Mouse (Mus musculus) urinary bladder, postnatal 4 days (tissue): ENCODE measurements at regions not wholly inside any gene's neighbourhood (a gene's known extent, or its start where the extent isn't known, plus 50 kb on each side); places are given as distances from the start of the nearest gene placed in this dataset.

Experiments used
- DNase-seq, 2 experiments: peaks; one replicate each; pipeline ENCODE4 v3.0.0; 2021 to 2022; ENCODE audit warnings: low spot score in 2 of 2

DNA sequence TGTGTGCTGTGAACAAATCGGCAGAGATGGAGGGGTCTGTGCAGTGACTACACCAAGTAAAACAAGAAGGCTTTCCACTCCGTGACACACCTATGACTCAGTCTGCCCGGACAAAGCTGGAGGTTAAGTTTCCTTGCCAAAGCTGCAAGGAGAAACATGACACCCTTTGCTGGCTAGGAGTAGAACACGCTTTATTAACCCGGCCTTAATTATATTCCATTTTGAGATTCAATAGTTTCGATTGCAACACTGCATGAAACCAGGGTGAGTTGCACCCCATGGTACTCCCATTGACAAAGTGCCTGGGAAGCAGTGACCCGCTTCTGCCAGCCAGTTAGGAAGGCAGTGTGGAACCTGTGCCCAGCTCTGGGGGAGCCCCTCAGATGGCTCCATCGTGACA lies 256.2 kb upstream of the Gm26657 start:
- no peak for DNase-seq

DNA sequence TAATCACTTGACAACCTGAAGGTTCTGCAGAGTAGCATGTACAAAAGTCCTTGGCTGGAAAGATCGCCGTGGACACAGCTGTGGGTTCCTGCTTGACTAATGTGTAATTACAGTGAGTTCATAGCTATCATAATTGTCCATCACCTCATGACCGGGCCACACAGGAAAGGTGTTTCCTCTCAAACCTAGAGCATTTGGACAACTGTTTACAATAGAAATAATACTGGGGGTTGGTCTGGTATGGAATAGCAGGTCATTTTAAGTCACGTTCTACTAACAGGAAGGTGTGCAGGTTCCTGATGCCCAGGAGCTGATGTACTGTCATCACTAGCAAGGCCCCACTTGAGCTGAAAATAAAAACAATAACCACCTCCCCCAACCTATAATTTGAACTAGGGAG lies 283.1 kb upstream of the Gm26657 start:
- no peak for DNase-seq

DNA sequence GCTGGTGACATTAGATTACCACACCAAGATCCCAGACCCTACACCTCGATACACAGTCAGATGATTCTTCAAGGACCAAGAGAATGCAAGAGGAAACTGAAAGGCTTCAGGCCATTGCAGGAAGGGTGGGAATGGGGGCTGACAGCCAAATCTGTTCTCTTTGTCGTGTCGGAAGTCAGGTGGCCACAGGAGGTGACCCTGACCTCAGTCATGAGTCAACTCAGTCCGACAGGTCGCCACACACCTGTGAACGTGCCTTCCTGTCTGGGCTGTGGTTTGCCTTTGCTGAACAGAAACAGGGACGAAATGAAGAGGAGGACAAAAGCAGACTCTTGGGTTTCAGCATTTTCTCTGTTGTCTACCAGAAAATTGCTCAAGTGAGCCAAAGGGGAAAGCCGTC lies 318.3 kb upstream of the Gm26657 start:
- DNase-seq, result no peak

DNA sequence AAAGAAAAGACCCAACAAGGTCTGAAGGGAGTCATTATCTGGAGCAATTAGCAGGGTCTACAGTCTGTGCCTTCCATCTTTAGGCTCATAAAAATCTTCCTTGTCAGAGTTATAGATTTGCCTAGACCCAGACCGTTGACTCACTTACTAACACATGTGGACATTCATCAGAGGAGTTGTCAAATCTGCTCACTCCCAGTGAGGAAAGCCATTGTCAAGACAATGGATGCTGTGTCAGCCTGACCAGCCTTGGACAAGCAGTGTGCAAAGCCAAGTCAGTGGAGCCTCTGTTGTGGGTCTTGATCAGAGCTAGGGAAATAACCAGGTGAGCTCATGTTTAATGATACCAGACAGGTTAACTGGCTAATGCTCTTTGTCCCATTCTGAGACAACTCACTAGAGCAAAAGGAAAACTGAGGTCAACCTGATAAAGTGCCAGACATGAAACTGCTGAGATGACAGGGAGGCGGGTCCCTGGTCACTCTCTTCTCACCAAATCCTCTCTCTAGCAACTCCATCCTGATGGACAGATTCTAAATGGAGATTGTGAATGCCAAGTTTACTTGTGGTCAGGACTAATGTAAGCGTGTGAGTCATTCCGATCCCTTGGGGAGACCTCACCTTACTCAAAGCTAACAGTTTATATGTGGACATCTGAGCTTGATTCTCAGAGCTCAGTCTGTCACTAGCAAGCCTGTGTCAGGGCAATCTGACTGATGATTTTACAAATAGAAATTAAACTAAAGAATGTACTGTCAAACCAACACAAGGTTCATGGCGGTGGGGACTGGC lies 320.6 kb upstream of the Gm26657 start:
- DNase-seq, result no peak

DNA sequence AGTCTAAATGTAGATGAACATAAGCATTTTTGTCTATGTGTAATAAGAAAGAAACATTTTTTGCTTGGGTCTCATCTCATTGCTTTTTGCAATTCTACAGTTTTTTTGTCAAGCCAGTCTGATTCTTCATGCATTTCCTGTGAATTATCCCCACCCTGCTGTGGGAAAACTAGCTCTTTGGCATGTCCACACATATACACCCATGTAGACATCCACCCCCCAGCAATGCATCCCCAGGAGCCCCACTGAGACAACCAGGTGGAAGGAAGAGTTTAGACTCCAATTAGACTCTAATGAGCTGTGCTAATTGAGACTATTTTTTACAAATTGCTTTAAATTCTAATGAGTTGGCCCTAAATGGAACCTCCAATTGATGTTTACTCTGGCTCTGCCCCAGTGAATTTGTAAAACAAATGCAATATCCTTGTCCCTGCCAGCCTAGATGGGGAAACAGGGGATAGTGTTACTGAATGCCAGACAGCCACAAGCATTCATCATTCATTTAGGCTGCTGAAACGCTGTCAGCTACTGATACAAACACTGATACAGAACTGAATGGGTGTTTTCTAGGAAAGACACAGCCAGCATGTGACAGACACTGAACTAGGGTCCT lies 328.7 kb upstream of the Gm26657 start:
- DNase-seq, result no peak

DNA sequence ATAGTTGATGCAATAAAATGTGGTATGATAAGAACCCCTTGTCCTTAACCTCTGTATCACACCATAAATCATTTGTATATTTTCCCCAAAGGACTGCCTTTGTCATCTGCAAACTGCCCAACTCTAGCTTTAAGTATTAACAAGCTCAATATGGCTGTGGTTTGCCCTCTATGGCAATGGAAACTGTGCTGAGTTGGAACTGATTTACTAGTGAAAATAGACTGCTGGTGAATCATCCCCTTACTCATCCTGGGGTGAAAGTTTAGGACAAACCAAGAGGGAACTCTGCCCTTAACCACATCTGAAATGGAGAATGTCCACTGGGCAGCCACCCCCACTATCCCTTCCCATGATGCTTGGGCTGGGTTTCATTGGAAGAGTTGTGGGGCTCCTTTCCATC lies 346.1 kb upstream of the Gm26657 start:
- DNase-seq, result no peak

DNA sequence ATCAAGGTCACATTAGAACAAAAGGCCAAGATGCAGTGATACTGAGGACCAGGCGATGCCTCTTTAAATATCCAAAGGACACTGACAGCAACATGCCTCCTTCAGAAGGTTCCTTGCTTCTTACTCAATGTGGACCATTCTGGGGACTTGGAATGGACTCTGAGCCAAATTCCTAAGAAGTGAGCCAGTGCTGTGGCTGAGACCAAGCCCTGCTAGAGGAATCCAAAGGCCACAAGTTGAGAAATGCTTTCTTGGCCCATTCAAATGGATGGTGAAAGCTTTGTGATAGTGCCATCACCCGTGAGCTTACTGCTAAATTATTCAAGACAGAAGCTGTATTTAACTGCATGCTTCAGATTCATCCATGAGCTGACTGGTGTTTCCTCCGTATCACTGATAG lies 352.8 kb upstream of the Gm26657 start:
- DNase-seq, result no peak

DNA sequence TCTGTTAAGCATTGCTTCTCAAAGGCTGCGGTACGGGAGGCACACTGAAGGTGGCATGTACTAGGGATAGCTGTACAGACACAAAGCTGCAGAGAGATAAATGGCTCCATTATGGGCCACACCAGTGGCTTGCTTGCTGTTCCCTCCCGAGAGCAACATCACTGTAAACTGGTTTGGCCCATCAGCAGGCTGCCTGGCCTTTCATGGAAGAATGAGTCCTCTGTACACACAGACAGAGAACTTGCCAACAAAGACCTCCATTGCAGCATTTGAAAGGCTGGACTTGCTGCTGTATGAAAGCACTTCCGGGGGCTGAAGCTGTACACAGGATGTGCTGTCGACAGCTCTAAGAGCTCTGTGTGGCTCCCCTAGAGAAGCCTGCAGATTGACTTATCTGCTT lies 364.1 kb upstream of the Gm26657 start:
- no peak for DNase-seq

DNA sequence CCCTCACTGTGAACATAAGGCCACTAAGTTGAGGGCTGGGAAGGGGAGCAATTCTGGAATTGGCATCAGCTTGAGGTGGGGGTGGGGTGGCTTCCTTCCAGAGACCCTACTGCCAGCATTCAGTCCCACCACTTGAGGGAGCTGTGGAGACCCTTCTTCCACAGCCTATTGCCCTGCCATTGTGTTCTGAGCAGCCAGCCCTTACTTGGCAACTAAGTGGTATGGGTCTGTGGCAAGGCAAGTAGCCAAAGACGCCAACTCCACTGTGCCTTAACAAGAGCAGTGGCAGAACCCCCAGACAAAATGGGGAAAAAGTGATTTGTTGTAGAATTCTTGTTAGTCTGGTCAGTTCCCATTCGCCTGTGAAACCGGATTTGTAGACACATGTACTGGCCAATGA lies 365.4 kb upstream of the Gm26657 start:
- DNase-seq, result no peak

DNA sequence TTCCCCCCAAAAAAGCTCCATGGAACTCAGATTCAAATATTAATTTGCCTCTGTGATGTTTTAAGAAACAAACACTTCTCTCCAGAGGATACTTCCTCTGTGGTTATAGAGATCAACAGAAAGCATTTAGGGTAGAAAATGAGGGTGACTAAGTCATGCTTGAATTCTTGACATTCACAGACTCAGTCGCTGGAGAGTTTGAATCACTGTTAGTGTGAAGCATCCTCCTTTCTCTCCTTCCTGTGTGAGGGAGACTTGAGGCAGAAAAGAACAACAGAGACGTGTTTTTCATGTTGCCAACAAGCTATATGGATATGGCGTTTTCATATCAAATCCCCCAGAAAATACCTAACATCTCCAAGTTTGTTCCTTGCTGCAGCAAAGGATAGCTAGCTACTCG lies 366.1 kb upstream of the Gm26657 start:
- no peak for DNase-seq

DNA sequence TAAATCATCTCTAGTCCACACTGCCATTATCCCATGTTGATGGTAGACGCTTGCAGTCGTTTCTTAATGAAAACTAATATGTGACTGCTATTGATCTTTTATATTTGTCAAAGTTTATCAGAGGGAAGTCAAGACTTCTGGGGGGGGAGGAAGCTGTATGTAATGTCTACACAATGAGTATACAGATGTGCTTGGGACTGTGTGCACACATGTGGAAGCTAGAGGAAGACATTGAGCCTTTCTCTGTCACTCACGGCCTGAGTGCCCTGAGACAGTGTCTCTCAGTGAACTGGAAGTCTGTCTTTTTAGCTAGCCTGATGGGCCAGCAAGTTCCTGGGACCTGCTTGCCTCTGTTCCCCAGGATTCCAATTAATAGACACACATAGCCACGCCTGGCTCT lies 366.7 kb upstream of the Gm26657 start:
- DNase-seq, result no peak

DNA sequence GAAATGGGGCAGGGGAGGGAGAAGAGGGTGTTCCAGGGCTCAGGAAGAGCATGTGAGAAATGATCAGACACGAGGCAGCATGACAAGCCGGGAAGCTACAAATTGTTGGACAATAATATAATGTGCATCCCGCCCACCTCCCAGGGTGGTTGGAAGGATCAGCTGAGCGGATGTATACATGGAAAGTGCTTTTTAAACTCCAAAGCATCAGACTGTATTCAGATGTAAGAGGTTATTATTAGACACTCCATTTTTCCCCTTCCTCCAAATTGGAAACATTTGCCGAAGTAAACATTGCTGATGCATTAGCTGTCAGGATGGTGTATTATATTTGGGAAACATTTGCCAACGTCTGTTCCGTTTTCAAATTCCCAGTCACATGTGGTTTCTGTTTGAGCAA lies 367.2 kb upstream of the Gm26657 start:
- no peak for DNase-seq

DNA sequence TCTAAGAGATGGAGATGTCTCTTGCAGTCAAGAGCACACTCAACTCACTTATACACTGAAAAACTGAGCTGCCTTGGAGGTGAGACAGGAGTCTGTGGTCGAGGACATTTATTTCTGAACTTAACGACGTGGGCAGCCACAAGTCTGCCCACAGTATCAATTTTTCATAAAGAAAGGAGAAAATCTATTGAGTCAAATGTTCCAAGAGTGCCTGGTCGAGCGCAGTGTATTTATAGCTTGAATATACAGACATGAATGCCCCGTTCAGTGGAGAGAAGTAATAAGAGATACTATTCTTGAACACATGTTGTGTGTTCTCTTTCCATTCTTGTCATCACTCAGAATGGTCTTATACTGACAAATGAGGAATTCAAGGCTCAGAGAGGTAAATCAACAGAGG lies 375.3 kb upstream of the Gm26657 start:
- DNase-seq, result no peak

DNA sequence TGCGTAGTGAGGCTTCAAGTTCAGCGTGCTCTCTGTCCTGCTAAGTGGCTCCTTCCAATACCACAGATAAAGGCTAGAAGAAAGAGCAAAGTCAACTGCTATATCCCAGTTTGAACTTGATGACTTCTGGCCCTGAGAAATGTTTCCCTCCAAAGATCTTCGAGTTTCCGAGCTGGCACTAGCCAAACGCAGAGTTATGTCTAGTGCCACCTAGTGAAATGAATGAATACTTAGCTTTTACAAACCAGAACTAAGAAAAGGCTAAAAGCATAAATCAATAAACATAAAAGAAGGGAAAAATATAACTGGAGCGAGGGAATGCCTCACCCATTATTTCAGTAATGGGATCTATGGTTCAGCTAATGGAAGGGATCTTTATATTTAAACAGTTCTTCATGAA lies 377.7 kb upstream of the Gm26657 start:
- DNase-seq, result no peak

DNA sequence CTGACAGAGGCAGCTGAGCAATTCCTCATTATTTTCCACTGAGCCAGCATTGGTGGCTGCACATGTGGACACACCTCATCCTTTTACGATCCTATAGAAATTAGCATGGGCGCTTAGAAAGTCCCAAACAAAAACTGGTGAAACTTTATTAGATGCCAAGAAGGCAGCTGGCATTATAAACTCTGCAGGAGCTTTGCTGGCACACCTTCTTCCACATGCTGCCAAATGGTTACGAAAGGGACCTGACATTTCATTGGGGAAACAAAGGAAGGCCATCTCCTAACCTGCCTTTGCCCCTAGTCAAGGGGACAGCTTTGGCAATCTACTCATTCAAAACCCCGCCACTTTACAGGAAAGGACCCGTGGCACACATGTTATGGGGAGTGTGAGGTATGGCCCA lies 390.7 kb upstream of the Gm26657 start:
- DNase-seq, result no peak

DNA sequence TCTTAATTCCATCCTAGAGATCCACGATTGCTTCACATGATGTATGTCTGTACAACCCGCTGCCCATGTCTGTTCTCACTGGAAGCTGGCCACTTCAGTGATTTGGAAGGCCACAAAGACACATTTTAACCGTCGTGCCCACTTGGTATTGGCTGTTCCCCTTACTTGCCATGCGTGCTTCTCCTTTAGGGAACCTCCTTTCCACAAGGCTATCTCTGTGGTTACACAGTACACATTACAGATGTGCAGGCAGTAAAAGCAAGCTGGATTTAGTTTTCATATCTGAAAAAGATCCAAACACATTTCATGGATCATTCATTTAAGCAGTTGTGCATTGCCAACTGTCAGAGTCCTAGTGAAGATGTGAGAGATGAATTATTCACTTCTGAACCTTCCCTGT lies 414.7 kb upstream of the Gm26657 start:
- no peak for DNase-seq

DNA sequence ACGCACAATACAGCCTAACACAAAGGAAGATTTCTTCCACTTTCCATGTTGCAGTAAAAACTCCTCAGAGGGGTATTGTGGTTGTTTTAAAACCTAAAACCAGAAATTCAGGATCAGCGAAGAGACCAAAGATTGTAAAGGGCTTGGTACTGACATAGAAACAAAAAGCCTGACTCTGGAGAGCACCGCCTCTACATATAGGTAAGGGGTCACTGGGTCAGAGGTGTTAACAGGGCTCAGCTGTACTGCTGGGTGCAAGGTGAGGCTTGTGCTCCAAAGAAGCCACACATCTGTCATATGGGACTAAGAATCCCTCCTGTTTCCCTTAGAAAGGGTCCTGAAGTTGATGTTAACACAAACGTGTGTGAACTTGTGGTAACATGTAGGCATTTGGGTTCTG lies 420.7 kb upstream of the Gm26657 start:
- DNase-seq, result no peak

DNA sequence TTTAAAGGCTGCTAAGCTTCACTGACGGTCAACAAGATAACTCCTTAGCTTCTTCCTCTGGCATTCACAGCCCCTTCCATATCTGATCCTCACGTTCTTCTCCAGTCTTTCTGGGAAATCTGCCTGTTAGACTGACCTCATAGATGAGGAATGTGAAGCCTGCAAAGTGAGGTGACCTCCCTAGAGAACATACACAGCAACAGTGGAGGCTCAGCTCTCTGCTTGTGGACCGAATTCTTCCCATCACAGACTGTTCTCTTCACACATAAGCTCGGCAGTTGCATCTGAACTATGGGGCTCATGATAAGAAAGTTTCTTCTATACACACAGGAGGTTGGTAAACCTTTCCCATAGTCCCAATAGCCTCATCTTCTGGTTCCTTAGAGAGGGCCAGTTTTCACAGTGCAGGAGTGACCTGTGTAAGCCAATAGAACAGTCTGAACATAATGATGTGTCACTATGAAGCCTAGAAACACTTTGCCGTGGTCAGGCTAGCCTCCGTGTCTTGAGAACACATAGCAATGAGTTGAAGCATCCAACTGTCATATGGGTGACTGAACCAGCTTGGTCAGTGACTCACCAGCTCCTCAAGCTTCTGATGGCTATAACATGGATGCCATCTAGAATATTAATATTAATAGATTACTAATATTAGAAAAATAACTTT lies 434.1 kb upstream of the Gm26657 start:
- DNase-seq, result no peak

DNA sequence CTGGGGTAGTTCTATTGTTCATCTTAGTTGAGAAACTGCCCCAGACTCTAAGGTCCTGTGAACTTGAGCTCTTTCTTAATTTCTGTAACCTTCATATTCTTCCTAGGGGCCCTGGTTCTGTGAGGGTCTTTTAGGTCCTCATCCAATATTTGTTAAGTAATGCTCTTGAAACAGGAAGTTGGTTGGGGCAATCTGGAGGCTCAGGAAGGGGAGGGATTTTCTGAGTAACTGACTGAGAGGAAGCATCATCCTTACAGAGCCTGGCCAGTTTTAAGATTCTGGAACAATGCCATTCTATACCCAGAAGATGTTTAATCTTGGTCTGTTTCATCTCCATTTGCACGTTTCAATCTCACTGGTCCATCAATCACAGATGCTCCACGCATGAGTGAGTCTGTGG lies 435.6 kb upstream of the Gm26657 start:
- DNase-seq, result no peak

DNA sequence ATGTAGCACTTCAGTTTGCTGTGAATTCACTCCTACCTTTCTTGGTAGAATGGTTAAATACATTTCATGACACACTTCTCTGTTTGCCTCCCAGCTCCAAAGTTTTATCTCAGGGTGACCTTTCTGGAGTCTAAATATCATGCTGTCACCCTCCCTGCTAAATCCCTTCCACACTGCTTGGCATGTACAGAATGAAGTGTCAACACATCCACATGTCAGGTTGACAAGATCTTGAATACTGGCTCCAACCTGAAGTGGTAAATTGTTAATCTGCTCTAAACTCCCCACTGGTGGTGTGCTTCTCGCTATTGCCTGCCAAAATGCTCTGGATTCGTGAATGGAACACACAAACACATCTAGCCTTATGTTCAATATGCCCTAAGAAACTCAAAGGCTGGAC lies 451.9 kb upstream of the Gm26657 start:
- DNase-seq, result no peak

DNA sequence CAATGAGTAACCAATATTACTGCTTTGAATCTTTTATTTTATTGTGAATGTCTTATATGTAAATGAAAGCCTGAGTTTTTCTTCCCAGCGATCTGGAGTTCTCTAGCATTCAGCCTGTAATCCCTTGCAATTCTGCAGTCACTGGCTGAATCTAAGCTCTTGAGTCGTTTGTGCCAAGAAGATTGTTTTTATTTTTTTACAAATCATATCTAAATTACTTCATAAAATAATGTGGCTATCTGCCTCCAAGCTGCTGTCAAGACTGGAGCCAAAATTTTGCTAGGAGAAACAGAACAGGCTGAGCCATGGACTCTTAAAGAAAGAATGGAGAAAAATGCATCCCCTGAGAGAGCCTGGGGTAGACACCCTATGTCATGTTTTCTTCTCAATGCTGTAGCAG lies 455.4 kb upstream of the Gm26657 start:
- no peak for DNase-seq

DNA sequence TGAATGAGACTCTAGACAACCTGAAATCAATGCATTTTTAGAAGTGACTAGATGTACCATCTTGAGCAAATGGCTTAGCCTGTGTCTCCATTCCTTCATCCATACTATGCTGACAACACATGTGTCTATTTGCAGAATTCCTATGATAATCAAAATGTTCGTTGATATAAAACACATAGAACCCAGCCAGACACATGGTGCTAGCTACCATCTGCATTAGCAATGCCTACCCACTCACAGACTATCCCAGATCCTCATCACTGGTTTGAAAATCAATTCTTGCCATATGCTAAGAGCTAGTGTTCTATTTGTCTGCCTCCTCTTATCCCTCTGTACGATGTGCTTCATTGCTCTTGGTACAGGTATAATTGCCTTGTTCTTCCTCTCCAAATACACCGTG lies 464.0 kb upstream of the Gm26657 start:
- no peak for DNase-seq

DNA sequence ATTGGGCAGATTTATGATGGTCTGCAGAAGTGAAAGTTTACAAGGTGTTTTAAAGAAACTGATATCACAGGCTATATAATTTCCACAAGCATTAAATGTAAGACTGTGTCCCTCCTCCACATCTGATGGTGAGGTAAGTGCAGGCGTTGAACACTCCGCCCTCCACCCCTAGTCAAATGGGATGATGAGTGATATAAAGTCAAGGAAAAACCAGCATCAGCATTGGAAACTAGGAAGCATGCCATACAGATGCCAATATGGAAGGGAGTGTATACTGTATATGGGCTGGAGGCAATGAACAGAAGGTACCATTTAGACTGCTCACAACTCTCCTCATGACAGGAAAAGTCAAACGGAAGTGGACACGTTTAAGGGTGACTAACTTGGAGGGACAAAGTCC lies 468.5 kb upstream of the Gm26657 start:
- DNase-seq, result no peak
